11 mouse cellular contexts compared by ENCODE assay signal in genomic region chr12:27248545-27248855, GRCm38 (mm10).
DNase-seq lines count a peak whose midpoint lies in the region; ATAC-seq lines count a peak whose summit lies in the region.
"Had no signal": no experiment of that assay in that cellular context is flagged by ENCODE, and none has a peak within 500 bp of the region (broad histone marks: within the 10 kb centered on the region; RNA-seq: fewer than 3 reads in every experiment).

No protein-coding gene starts in this region.

- no peaks in the 10 kb centered on the region for H3K9me3 ChIP-seq in hindbrain, embryonic 12.5 days (replicated peaks)
- H3K9me3 ChIP-seq in midbrain, embryonic 13.5 days, result no peaks in the 10 kb centered on the region

- peak overlapping the region; percentile 78 for H3K27ac ChIP-seq in hindbrain, embryonic 12.5 days
- peak overlapping the region; percentile 93 for H3K27ac ChIP-seq in midbrain, embryonic 13.5 days
- H3K27ac ChIP-seq: macrophage had no signal

- no peaks in the 10 kb centered on the region for H3K27me3 ChIP-seq in hindbrain, embryonic 12.5 days
- H3K27me3 ChIP-seq in midbrain, embryonic 13.5 days, result no peaks in the 10 kb centered on the region

- H3K4me1 ChIP-seq in hindbrain, embryonic 12.5 days, result peaks cover 22% of the 10 kb centered on the region
- H3K4me1 ChIP-seq in midbrain, embryonic 13.5 days (replicated peaks), result peaks cover 34% of the 10 kb centered on the region

- H3K36me3 ChIP-seq in hindbrain, embryonic 12.5 days, result no peaks in the 10 kb centered on the region
- no peaks in the 10 kb centered on the region for H3K36me3 ChIP-seq in midbrain, embryonic 13.5 days

- ATAC-seq in frontal cortex, adult (ENCODE audit: low TSS enrichment), result peak; percentile 84
- peak; percentile 89 for ATAC-seq in hindbrain, embryonic 12.5 days (ENCODE audit: low FRiP score)
- peak; percentile 92 for ATAC-seq in midbrain, embryonic 13.5 days

- no peak overlapping the region for H3K9ac ChIP-seq in hindbrain, embryonic 12.5 days
- peak overlapping the region; percentile 11; the same call in 1 of the 2 replicates for H3K9ac ChIP-seq in midbrain, embryonic 13.5 days (replicated peaks)

- WGBS in hindbrain, embryonic 12.5 days, result 34% methylated on average over 3 of the region's 3 CpGs
- WGBS in midbrain, embryonic 13.5 days, result 19% methylated on average over 3 of the region's 3 CpGs

- H3K4me3 ChIP-seq in hindbrain, embryonic 12.5 days, result no peak overlapping the region
- no peak overlapping the region for H3K4me3 ChIP-seq in midbrain, embryonic 13.5 days (replicated peaks)

- DNase-seq in frontal cortex, postnatal 25 days (ENCODE audit: low spot score in 2 of 2), result no peak
- DNase-seq in right cerebral cortex, postnatal 36 days (ENCODE audit: low spot score in 2 of 2), result peak; percentile 11 to 20
- no peak for DNase-seq in kidney, adult 9 months
- DNase-seq in T-cell, adult 2 months (ENCODE audit: low spot score), result no peak
- no peak for DNase-seq in gastrocnemius, postnatal 25 days
- DNase-seq: B cell, adult 2 months; cerebellum, adult 11-12 months had no signal

- H3K4me2 ChIP-seq in hindbrain, embryonic 12.5 days (replicated peaks), result peak overlapping the region; percentile 17
- peak overlapping the region; percentile 26 for H3K4me2 ChIP-seq in midbrain, embryonic 13.5 days (replicated peaks)

Comparison
In these comparisons a context has a peak if more than half of its experiments do, and no peak if none do; other contexts are left out.
1. DNase-seq: peak in right cerebral cortex, postnatal 36 days (2 of 2); none in frontal cortex, postnatal 25 days (0 of 2), kidney, adult 9 months (single experiment), T-cell, adult 2 months (single experiment) and gastrocnemius, postnatal 25 days (single experiment).
2. Peak in every context shown above with its lines, with median percentiles within 50 percentile points of each other: ATAC-seq.